Mouse (Mus musculus) myocyte (in vitro differentiated cells): ENCODE measurements around the gene Trpm4.

Source experiments
- CEBPB ChIP-seq: IDR thresholded peaks from 2 replicates; pipeline ENCODE4 v1.6.1; 2011; ENCODE audit warnings: mild to moderate bottlenecking, moderate library complexity; ENCODE audit not compliant: poor library complexity, insufficient read depth, severe bottlenecking
- E2F4 ChIP-seq: IDR thresholded peaks from one replicate; pipeline ENCODE4 v1.6.1; 2011; ENCODE audit warnings: mild to moderate bottlenecking, control low read depth, moderate library complexity; ENCODE audit not compliant: insufficient read depth
- MAX ChIP-seq: IDR thresholded peaks from one replicate; pipeline ENCODE4 v1.6.1; 2011; ENCODE audit warnings: low read depth, mild to moderate bottlenecking, control low read depth
- MYOG ChIP-seq, 3 experiments: IDR thresholded peaks; one replicate each; pipeline ENCODE4 v1.6.1; 2011; ENCODE audit warnings: control low read depth in 2 of 3, low read depth in 2 of 3, mild to moderate bottlenecking in 2 of 3; ENCODE audit not compliant: insufficient read length in 2 of 3, control insufficient read depth in 1 of 3, insufficient read depth in 1 of 3
- POLR2A ChIP-seq: IDR thresholded peaks from one replicate; pipeline ENCODE4 v1.6.1; 2011; ENCODE audit warnings: low read depth, mild to moderate bottlenecking, control low read depth, moderate library complexity; ENCODE audit not compliant: insufficient read length
- POLR2AphosphoS2 ChIP-seq: IDR thresholded peaks from one replicate; pipeline ENCODE4 v1.6.1; 2011; ENCODE audit warnings: low read depth, control low read depth; ENCODE audit not compliant: insufficient read length
- SRF ChIP-seq: IDR thresholded peaks from one replicate; pipeline ENCODE4 v1.6.1; 2011; ENCODE audit warnings: low read depth; ENCODE audit not compliant: control insufficient read depth, insufficient read length
- TCF12 ChIP-seq: IDR thresholded peaks from one replicate; pipeline ENCODE4 v1.6.1; 2011; ENCODE audit warnings: mild to moderate bottlenecking, control low read depth; ENCODE audit not compliant: poor library complexity, insufficient read depth, severe bottlenecking

GRCm38 (mm10) chr7:45264348-45264747 is 69.2 kb downstream of the Trpm4 start:
- no peak for TF ChIP-seq POLR2A
- TF ChIP-seq MYOG (IDR thresholded peaks at IDR 0.05; ENCODE audit: control insufficient read depth in 1 of 3, insufficient read depth in 1 of 3, insufficient read length in 2 of 3, low read depth in 2 of 3): no peak
- TF ChIP-seq SRF: no peak
- no peak for TF ChIP-seq CEBPB
- TF ChIP-seq E2F4: no peak
- TF ChIP-seq TCF12: no peak
- no peak for TF ChIP-seq POLR2AphosphoS2
- no peak for TF ChIP-seq MAX
